Mouse (Mus musculus) MN1 (cell line): ENCODE data around the gene Grk4.

ENCODE experiments used
- DNase-seq: peaks from one replicate; pipeline ENCODE4 v3.0.0-alpha.2; 2016; ENCODE audit warnings: low spot score

Gene Grk4

GRCm38 (mm10) chr5:34659686-34660590 is at the start of gene Grk4, which contains the start of gene Nop14:
TSS of gene Grk4 (plus strand) at chr5:34660379.
TSS of gene Nop14 (minus strand) at chr5:34660148.
- peak; percentile 100 for DNase-seq

GRCm38 (mm10) chr5:34632996-34633395 is 27.2 kb upstream of the Grk4 start:
- no peak for DNase-seq

GRCm38 (mm10) chr5:34633641-34634040 is 26.5 kb upstream of the Grk4 start:
- DNase-seq, result peak; percentile 29

GRCm38 (mm10) chr5:34634746-34635400 is 25.3 kb upstream of the Grk4 start:
- DNase-seq, result no peak

GRCm38 (mm10) chr5:34635665-34636192 is 24.4 kb upstream of the Grk4 start:
- DNase-seq, result no peak

- DNase-seq, result peak; percentile 75
These were observed 23.5 kb upstream of the Grk4 start, which contains the start of gene Mfsd10 for GRCm38 (mm10) chr5:34636481-34637287. TSS of gene Mfsd10 (minus strand) at chr5:34637212.

GRCm38 (mm10) chr5:34637591-34638156 is 22.5 kb upstream of the Grk4 start:
- DNase-seq, result no peak

- no peak for DNase-seq
These were observed 18.2 kb upstream of the Grk4 start for GRCm38 (mm10) chr5:34641991-34642390.

- DNase-seq, result peak; percentile 65
These were observed 17.2 kb upstream of the Grk4 start for GRCm38 (mm10) chr5:34642932-34643331.

- DNase-seq, result peak; percentile 63
These were observed 12.6 kb upstream of the Grk4 start for GRCm38 (mm10) chr5:34647581-34647980.

GRCm38 (mm10) chr5:34652961-34653360 is 7.2 kb upstream of the Grk4 start:
- no peak for DNase-seq

- peak; percentile 75 for DNase-seq
These were observed 5.3 kb upstream of the Grk4 start for GRCm38 (mm10) chr5:34654881-34655280.

- DNase-seq, result no peak
These were observed 2.6 kb upstream of the Grk4 start for GRCm38 (mm10) chr5:34657556-34657955.

GRCm38 (mm10) chr5:34660591-34661130 is 482 bp downstream of the Grk4 start:
- DNase-seq, result peak; percentile 56

- no peak for DNase-seq
These were observed 1.7 kb downstream of the Grk4 start for GRCm38 (mm10) chr5:34661909-34662308.

GRCm38 (mm10) chr5:34663231-34663630 is 3.1 kb downstream of the Grk4 start:
- DNase-seq, result no peak

- DNase-seq, result no peak
These were observed 9.3 kb downstream of the Grk4 start for GRCm38 (mm10) chr5:34669493-34669892.

- no peak for DNase-seq
These were observed 10.1 kb downstream of the Grk4 start for GRCm38 (mm10) chr5:34670280-34670679.

GRCm38 (mm10) chr5:34689868-34690267 is 29.7 kb downstream of the Grk4 start:
- no peak for DNase-seq

- no peak for DNase-seq
These were observed 32.6 kb downstream of the Grk4 start for GRCm38 (mm10) chr5:34692782-34693181.

GRCm38 (mm10) chr5:34695521-34695920 is 35.3 kb downstream of the Grk4 start:
- DNase-seq, result no peak
